Mouse (Mus musculus) kidney, adult 2 months (tissue): ENCODE measurements around the gene Ppm1a.

Experiments used
- CTCF ChIP-seq: fragments of 200-500 bp; conservative IDR thresholded peaks from 2 replicates; pipeline ENCODE4 v1.5.1; 2011; ENCODE audit warnings: low read depth, mild to moderate bottlenecking, control low read depth, low read length, moderate library complexity, mixed read lengths; ENCODE audit not compliant: insufficient read depth, insufficient read length
- POLR2A ChIP-seq: fragments of 200-500 bp; IDR thresholded peaks from one replicate; pipeline ENCODE4 v1.6.1; 2011; ENCODE audit warnings: low read depth, low read length, control low read depth

GRCm38 (mm10) chr12:72719452-72720087, 37.7 kb upstream of the Ppm1a start:
- TF ChIP-seq CTCF (no peak), POLR2A (no peak)
